27 mouse cellular contexts compared by ENCODE assay signal in genomic region chr5:52386016-52386415, GRCm38 (mm10). TPM values are rescaled to one million over a fixed set of nuclear protein-coding genes. Genes with fewer than 3 reads are reported as not detected.
"Had no signal": no experiment of that assay in that cellular context is flagged by ENCODE, and none has a peak within 500 bp of the region (broad histone marks: within the 10 kb centered on the region; RNA-seq: fewer than 3 reads in every experiment).

No protein-coding gene starts in this region.

- H3K27me3 ChIP-seq: heart, embryonic 13.5 days; heart, embryonic 15.5 days; hindbrain, embryonic 13.5 days; hindbrain, embryonic 15.5 days; kidney, embryonic 15.5 days; limb, embryonic 13.5 days; limb, embryonic 15.5 days had no signal

- H3K36me3 ChIP-seq: limb, embryonic 13.5 days; limb, embryonic 15.5 days had no signal

- DNase-seq: gastrocnemius, adult 2 months; gastrocnemius, postnatal 10 days; gastrocnemius, postnatal 25 days; heart, adult 11 months; heart, adult 2 months; heart, postnatal 14 days; heart, postnatal 36 days; kidney, adult 11 months; kidney, adult 2 months; kidney, adult 9 months; kidney, postnatal 14 days; kidney, postnatal 36 days had no signal

- H3K9ac ChIP-seq: heart, embryonic 13.5 days; heart, embryonic 15.5 days; hindbrain, embryonic 13.5 days; hindbrain, embryonic 15.5 days; kidney, embryonic 15.5 days; limb, embryonic 13.5 days; limb, embryonic 15.5 days had no signal

- H3K27ac ChIP-seq: gastrocnemius, adult 2 months; heart, adult 2 months; heart, embryonic 13.5 days; heart, embryonic 15.5 days; hindbrain, embryonic 13.5 days; hindbrain, embryonic 15.5 days; hindbrain, postnatal 0 days; kidney, embryonic 15.5 days; kidney, postnatal 0 days; layer of hippocampus, adult 2 months; left cerebral cortex, adult 2 months; limb, embryonic 13.5 days; limb, embryonic 15.5 days had no signal

- H3K4me3 ChIP-seq: gastrocnemius, adult 2 months; heart, adult 2 months; heart, embryonic 13.5 days; heart, embryonic 15.5 days; hindbrain, embryonic 13.5 days; hindbrain, embryonic 15.5 days; kidney, embryonic 15.5 days; layer of hippocampus, adult 2 months; left cerebral cortex, adult 2 months; limb, embryonic 13.5 days; limb, embryonic 15.5 days had no signal

- H3K9me3 ChIP-seq: heart, embryonic 15.5 days; hindbrain, embryonic 13.5 days; hindbrain, embryonic 15.5 days; kidney, embryonic 15.5 days; limb, embryonic 13.5 days; limb, embryonic 15.5 days had no signal

- H3K4me1 ChIP-seq: heart, embryonic 13.5 days; heart, embryonic 15.5 days; hindbrain, embryonic 15.5 days; kidney, embryonic 15.5 days; limb, embryonic 13.5 days; limb, embryonic 15.5 days had no signal

- ATAC-seq: hindbrain, postnatal 0 days; intestine, embryonic 16.5 days had no signal

- H3K4me2 ChIP-seq: heart, embryonic 11.5 days; heart, embryonic 13.5 days; heart, embryonic 15.5 days; hindbrain, embryonic 13.5 days; hindbrain, embryonic 15.5 days; kidney, embryonic 15.5 days; limb, embryonic 13.5 days; limb, embryonic 15.5 days had no signal

RNA-seq across cellular contexts. Expression of gene Sod3, which starts 22.4 kb away (rescaled TPM):
- total RNA-seq: hematopoietic stem cell, adult 5-6 weeks had no signal
- polyA plus RNA-seq: limb, embryonic 11.5 days had no signal
